ENCODE assay signal across 23 mouse cellular contexts in the genomic region with DNA sequence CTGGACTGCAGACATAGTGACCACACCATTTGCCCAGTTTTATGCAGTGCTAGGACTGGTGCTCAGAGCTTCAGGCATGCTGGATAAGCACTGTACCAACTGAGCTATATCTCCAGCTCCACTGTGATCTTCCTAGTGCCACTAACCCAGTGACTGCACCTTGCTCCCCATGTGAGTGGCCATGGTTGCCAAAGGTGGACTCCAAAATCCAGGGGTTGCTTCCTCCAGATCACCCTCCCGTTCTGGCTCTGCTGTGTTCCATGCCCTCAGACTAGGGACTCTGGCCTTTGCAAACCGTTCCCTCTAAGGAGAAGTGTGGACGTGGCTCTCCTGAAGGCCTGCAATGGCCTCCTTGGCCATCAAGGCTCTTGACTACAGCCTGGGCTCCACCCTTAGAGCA.
DNase-seq lines count a peak whose midpoint lies in the region; ATAC-seq lines count a peak whose summit lies in the region.
"Had no signal": no experiment of that assay in that cellular context is flagged by ENCODE, and none has a peak within 500 bp of the region (broad histone marks: within the 10 kb centered on the region; RNA-seq: fewer than 3 reads in every experiment).

No protein-coding gene starts in this region.

- no peak for ATAC-seq in kidney, embryonic 16.5 days (ENCODE audit: low FRiP score, low TSS enrichment)
- ATAC-seq: forebrain, embryonic 14.5 days had no signal

- WGBS in kidney, embryonic 16.5 days = 97% methylated on average over 3 of the region's 3 CpGs

- no peaks in the 10 kb centered on the region for H3K27me3 ChIP-seq in kidney, embryonic 16.5 days (ENCODE audit: insufficient read depth, low read length)
- H3K27me3 ChIP-seq: embryonic facial prominence, embryonic 13.5 days; embryonic facial prominence, embryonic 15.5 days; forebrain, embryonic 12.5 days had no signal

- H3K9ac ChIP-seq in kidney, embryonic 16.5 days (replicated peaks; ENCODE audit: low read length) = no peak overlapping the region
- H3K9ac ChIP-seq: embryonic facial prominence, embryonic 13.5 days; embryonic facial prominence, embryonic 15.5 days; forebrain, embryonic 12.5 days had no signal

- H3K4me2 ChIP-seq in kidney, embryonic 16.5 days (replicated peaks; ENCODE audit: low read depth, low read length) = no peak overlapping the region
- H3K4me2 ChIP-seq: embryonic facial prominence, embryonic 13.5 days; embryonic facial prominence, embryonic 15.5 days; forebrain, embryonic 12.5 days had no signal

- no peak overlapping the region for H3K4me3 ChIP-seq in kidney, embryonic 16.5 days (ENCODE audit: low read length)
- H3K4me3 ChIP-seq: embryonic facial prominence, embryonic 13.5 days; embryonic facial prominence, embryonic 15.5 days; erythroblast, embryonic 14.5 days; forebrain, embryonic 10.5 days; forebrain, embryonic 12.5 days had no signal

- H3K4me1 ChIP-seq in kidney, embryonic 16.5 days (ENCODE audit: insufficient read depth, low read length) = 0 out of 2 replicates have a peak, but pooled peaks cover 7% of the 10 kb centered on the region

- peak; percentile 23 for DNase-seq in kidney, adult 18-20 months
- peak; percentile 38 to 44 for DNase-seq in kidney, adult 8-10 months
- no peak for DNase-seq in kidney, postnatal 4 days
- DNase-seq in kidney, postnatal 25 days = peak; percentile 29 to 76
- no peak for DNase-seq in kidney, postnatal 14 days
- no peak for DNase-seq in thymus, postnatal 4 days
- DNase-seq: adrenal gland, adult 2 months; adrenal gland, postnatal 10 days; adrenal gland, postnatal 25 days; cerebellum, adult 11 months; cerebellum, adult 18-20 months; cerebellum, adult 8-10 months; cerebellum, adult 9-11 months; cerebellum, postnatal 14 days; cerebellum, postnatal 36 days; embryo, embryonic 11 days had no signal

- H3K9me3 ChIP-seq in kidney, embryonic 16.5 days (ENCODE audit: low read length) = no peaks in the 10 kb centered on the region
- H3K9me3 ChIP-seq: embryonic facial prominence, embryonic 13.5 days; embryonic facial prominence, embryonic 15.5 days; forebrain, embryonic 10.5 days; forebrain, embryonic 12.5 days had no signal

- H3K36me3 ChIP-seq in kidney, embryonic 16.5 days (ENCODE audit: insufficient read depth, low read length) = no peaks in the 10 kb centered on the region
- H3K36me3 ChIP-seq: embryonic facial prominence, embryonic 15.5 days; forebrain, embryonic 10.5 days; forebrain, embryonic 12.5 days had no signal

- H3K27ac ChIP-seq in kidney, embryonic 16.5 days (ENCODE audit: low read length) = no peak overlapping the region
- H3K27ac ChIP-seq: embryonic facial prominence, embryonic 13.5 days; embryonic facial prominence, embryonic 15.5 days; forebrain, embryonic 10.5 days; forebrain, embryonic 12.5 days had no signal

Comparison
In these comparisons a context has a peak if more than half of its experiments do, and no peak if none do; other contexts are left out.
1. DNase-seq: peak in kidney, adult 18-20 months (single experiment), kidney, adult 8-10 months (2 of 2) and kidney, postnatal 25 days (2 of 2); none in kidney, postnatal 4 days (0 of 2), kidney, postnatal 14 days (single experiment) and thymus, postnatal 4 days (single experiment).